Mouse (Mus musculus) right cerebral cortex, postnatal 4 days (tissue): ENCODE results near the gene Snrnp27.

Experiments used
- DNase-seq: peaks from one replicate; pipeline ENCODE4 v3.0.0-alpha.2; 2022

Snrnp27 gene

DNA sequence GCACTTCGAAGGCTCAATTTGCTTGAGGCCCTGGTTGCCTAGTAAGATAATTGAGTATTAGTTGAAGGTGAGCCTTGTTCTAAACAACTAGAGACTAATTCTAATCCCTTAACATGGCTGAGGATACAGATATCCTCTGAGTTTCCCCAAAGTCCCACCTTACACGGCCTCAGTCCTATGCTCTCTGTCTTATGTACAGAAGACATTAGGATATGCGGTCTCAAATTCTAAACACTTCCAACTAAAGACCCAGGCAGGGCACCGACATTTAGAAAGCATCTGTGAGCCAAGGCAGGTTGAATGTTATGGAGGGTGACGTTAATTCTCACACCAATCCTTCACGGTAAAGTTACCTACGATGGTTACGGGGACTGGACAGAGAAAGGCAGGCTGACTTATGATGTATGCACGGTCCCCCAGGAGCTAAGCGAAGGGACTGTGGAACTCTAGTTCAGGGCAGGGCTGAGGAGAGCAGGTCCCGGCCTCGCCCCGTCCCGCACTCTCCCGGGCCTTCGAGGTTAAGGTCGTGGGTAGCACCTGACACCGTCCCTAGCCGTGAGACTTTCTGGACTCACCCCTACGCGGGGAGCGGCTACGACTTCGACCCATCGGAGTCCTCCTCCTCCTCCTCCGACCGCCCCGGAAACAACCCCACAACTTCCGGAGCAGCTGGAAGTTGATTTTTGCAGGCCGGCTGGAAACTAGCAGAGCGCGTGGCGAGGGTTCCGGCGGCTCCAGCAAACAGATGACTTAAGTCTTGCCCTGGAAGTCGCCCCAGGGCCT lies at the start of gene Snrnp27:
TSS of gene Snrnp27 (minus strand) at position 651 of the 783 bp plus-strand sequence.
- DNase-seq = peak; percentile 88

DNA sequence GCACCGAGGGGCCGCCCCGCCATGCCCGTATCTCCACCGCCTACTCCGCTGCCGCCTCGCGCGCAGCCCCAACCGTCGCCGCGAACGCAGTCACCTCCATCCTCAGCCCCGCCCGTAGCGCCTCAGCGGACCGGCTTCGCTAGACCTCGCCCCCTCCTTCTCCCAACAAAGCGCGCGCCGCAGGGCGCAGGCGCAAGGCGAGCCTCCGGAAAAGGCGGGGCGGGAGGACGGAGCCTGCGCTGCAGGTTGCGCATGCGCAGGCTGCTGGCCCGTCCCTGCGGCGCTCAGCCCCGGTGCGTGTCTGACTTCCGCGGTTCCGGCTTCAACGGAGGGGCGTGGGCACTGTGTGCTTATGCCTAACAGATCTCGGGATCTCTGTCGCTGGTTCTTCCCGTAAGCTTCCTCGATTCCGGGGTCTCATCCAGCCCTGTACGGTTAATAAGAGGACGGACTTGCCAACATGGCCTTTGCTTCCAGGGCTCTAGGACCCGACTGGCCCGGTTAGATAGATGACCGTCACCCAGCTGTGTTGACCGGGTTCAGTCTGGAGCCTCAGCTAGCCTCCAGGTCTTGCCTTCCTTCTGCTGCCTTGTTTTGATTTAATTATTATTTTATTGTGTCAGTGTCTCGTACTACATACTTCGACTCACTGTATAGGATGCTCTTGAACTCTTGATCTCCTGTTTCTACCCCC lies 49.0 kb upstream of the Snrnp27 start, which contains the start of gene Gmcl1:
TSS of gene Gmcl1 (minus strand) at position 201 of the 694 bp plus-strand sequence.
- DNase-seq = peak; percentile 94

DNA sequence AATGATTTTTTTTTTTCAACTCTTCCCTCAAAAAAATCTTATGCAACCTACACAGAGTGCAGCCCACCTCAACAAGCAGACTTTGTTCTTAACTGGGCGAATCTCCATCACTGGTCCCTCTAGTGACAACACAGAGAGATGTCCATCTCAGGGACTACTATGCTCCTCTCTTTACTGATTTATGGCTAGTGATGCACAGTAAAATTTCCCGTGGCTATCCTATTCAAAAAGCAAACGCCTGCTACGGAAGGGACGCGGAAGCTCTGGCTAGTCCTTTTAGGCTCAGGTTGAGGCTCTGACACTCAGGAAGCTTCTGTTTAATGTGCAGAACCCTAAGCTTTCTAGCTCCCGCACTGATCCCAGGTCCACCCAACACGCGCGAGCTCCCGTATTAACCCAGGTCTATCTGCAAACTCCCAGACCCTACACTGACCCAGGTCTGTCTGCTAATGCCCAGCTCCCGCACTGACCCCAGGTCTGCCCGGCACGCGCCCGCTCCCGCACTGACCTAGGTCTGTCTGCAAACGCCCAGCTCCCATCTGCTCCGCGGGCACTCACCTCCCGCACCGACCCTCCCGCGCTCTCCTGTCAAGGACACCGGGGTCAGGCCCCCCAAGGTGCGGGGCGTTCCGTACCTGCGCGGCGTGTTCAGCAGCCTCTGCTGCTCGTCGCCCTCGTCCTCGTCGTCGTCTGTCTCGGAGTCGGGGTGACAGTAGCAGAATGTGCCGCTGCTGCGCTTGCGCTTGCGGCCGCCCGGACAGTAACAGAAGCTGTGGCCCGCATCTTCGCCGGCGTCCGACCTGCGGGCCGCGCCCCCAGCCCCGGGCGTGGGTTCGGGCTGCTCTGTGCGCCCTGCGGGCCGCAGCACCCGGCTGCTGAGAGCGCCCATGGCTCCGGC lies 48.2 kb upstream of the Snrnp27 start:
- DNase-seq = peak; percentile 48

DNA sequence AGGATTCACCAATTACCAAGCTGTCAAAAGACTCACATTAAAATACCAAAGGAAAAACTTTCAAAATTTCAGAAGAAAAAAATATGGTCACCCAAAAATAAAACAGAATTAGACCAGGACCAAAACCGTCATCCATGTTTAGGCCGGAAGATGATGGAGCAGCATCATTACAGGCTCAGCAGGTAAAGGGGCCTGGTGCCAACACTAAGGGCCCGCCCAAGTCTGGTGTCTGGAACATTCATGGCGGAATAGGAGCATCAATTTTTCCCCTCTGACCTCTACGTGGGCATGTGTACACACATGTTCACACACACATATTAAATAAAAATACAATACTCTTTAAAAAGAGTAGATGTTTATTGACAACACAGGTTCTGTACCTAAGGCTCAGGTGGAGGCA lies 44.4 kb upstream of the Snrnp27 start:
- DNase-seq = no peak

DNA sequence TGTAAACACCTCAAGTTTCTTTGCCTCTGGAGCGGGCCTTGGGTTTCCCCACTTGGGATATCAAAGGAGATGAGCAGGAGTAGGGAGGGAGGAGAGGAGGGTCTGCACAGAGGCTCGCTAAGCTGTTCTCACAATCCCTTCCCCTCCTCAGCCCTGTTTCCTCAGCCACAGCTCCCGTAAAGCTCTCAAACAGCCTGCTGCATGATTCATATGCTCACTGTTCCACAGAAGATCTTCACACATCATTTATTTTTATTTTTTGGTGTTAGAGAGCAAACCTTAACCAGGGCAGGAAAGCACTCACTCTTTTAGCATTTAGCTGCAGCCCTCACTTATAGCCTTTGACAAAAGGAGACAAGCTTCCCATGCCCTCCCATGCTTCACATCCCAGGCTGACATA lies 37.7 kb upstream of the Snrnp27 start:
- DNase-seq = no peak

DNA sequence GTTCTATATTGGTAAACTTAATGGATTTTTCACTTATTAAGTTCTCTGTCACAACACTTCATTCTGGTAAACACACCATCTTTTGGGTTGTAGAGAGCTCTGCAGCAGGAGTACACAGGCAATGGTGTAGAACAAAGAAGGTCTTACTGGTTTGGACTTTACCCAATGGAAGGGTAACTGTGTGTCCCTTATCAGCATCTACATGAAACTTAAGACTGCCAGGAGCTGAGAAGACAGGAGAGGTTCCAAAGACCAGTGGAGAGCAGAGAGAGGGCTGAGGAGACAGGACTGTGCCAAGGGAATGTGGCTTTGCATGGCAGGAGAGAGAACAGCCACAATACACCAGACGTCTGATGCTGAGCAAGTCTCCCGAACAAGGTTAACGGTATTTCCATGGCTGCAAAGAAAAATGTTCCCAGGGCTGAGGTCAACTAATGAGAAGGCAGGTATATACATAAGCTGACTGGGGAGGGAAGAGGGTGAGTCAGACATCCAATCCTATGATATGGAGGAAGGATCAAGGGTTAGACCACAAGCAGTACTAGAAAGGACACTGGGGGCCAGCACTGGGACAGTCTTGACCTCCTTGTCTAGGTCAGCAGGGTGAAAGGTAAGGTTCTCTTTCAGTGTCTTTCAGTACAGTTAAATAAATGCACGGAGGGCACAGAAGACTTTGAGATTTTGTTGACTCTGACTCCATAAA lies 23.9 kb upstream of the Snrnp27 start:
- no peak for DNase-seq

DNA sequence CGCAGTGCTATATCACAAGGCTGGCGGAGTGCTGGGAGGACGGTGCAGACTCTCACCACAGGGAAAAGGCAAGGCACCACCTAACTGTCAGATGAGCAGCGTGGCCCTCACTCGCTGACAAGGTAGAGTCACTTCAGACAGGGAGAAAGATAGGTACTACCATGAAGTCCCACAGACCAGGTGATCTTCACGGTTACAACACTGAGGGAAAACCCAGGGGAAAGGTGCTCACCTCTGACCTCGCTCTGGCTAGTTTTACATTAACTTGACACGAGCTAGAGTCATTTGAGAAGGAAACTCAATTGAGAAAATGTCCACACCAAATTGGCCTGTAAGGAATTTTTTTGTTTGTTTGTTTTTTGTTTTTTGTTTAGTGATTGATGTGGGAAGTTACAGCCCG lies 18.3 kb upstream of the Snrnp27 start:
- DNase-seq = no peak

DNA sequence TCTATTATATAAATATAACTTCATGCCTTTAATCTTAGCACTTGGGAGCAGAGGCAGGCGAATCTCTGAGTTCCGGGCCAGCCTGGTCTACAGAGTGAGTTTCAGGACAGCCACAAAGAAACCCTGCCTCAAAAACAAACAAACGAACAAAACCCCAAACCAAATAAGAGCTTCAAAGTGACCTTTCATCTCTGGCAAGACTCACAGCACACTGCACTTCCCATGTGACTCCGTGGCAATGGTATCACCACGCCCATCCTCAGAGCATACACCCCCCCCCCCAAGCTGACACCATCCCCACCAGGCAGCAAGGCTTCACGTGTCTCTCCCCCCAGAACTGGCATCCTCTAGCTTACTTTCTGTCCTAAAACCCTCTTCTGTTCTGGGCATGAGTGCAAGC lies 13.6 kb upstream of the Snrnp27 start:
- no peak for DNase-seq

DNA sequence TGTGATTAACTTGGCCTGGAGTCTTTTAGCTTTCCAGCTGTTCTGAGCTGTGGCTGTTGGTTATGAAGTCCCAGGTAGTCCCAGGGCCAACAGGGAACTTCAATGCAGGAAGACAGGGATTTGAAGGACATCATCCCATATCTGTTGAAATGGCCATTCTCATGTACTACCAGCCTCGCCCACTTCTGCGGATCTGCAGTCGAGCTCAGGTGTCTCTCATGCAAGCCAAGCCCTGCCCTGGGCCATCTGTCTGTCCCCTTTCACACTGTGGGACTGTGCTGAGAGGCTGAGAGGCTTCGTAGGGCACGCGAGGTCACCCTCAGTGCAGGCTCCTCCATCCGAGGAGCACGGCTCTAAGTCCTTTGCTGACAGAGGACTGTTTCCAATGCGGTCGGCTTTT lies 11.9 kb upstream of the Snrnp27 start:
- no peak for DNase-seq

DNA sequence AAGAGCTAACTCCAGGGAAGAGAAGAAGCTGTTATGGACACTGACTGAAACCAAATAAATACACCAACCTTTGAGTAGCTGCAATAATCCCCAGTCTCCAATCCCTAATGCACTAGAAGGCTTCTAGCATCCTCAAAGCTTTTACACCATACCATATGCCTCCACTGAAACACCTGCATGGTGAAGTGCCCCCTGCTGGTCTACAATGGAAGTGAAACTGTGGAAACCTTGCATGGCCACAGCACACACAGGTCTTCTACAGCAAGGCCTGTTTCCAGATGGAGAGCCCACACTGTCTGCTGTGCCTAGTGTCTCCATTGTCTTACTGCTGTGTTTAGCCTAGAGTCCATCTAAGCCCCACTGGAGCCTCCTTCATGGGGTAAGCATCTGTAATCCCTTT lies 10.1 kb upstream of the Snrnp27 start:
- DNase-seq = peak; percentile 31

DNA sequence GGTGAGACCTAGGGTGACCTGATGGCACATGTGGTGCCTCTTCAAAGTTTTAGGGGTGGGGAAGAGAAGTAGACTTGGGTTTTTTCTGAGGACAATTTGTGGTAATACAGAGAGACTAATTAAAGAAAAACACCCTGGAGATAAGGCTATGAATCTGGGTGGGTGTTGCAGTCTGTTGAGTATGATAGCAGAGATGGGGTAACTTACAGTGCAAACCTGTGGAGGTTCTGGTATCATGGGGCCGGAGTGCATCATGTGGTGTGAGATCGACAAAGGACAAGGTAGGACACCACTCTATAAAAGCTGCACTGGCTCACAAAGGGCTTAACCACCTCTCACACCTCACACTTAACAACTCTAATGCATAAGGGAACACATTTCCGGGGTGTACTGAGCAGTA lies 5.3 kb upstream of the Snrnp27 start:
- no peak for DNase-seq

DNA sequence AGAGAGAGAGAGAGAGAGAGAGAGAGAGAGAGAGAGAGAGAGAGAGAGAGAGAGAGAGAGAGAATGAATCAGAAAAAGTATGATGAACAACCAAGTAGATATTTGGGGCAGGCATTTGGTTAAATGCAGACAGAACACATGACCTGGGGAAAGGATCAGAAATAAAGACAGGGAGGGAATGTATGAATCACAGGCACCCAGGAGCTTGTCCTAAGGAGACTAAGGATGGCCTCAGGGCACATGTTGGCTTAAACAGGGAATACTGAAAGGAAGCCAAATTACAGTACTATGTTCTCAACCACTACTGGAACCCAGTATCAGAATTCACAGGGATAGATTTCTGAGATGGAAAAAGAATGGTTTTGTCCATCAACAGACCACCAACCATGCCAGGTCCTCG lies 2.6 kb upstream of the Snrnp27 start:
- no peak for DNase-seq

DNA sequence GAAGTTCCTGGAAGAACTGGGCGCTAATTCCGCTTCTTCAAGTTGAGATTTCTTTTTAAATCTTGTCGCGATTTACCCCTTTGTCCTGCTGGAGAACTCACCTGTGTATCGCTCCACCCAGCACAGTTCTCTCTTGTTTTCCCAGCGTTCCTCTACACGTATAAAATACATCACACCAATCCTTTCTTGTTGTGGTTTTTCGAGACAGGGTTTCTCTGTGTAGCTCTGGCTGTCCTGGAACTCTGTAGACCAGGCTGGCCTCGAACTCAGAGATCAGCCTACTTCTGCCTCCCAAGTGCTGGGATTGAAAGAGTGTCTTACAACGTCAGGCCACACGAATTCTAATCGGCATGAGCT lies 311 bp upstream of the Snrnp27 start:
- DNase-seq = no peak

DNA sequence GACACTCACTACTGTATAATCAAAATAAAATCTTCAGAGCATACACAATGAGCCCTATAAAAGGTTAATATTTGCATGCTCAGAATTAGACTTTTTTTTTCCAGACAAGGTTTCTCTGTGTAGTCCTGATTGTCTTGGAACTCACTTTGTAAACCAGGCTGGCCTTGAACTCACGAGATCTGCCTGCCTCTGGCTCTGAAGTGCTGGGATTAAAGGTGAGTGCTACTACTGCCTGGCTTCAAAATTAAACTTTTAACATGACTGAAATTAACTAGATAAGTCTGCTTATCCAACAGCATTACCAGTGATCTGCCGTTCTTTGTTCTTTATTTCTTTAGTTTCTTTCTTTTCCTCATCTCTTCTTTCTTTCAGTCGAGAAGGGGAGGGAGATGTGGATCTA lies 3.0 kb downstream of the Snrnp27 start:
- no peak for DNase-seq

DNA sequence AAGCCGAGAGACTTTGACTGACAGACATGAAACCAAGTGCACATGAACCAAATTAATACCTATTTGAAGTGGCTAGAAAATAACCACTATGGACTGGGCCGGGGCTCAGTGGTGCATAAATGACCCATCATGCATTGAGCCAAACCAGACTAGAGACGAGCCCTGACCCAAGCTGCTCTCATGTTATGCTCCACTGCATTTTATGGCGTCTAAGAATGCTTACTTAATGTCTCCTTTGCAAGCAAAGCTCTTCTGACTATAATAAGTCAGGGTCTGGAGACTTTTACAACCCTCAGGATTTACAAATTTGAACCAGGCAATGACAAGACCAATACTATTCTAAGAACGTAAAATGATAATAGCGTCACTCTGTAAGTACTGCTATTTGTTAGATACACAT lies 6.0 kb downstream of the Snrnp27 start:
- DNase-seq = no peak

DNA sequence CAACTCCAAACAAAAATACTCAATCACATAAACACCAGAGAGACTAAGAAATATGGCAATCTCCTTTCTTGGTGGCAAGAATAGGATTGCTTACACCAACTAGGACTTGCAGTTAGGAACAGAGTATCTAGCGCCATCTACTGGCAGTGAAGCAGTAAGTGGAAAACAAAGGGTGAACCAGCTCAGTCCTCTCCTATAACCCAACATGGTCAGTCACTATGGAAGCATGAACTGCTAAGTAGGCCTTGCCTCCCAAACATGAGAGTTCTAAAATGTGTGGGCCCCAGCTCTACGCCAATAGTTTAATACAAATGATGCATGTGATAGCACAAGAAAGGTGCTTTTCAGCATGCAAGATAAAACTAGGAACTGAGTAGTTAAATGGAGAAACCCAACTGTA lies 13.4 kb downstream of the Snrnp27 start:
- peak; percentile 20 for DNase-seq

DNA sequence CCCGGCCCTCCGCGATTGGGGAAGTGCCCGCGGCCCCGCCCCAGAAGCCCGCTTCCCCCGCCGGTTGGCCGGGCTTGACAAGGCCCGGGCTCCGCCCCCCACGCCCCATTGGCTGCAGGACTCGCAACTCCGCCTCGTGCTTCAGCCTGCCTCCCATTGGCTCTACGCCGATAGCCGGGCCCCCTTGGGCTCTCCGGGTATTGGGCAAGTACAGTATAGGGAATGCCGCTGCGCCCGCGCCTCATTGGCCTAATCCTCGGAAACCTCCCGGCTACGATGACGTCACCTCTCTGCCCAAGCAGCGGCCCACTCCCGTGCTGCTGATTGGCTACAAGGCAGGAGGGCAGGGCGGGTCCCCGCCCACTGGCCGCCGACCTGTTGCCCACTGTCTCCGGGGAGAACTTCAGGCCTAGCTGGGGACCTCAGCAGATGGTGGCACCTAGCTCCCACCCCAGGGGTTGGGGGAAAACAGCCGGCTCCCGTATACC lies 15.0 kb downstream of the Snrnp27 start:
- peak; percentile 100 for DNase-seq

DNA sequence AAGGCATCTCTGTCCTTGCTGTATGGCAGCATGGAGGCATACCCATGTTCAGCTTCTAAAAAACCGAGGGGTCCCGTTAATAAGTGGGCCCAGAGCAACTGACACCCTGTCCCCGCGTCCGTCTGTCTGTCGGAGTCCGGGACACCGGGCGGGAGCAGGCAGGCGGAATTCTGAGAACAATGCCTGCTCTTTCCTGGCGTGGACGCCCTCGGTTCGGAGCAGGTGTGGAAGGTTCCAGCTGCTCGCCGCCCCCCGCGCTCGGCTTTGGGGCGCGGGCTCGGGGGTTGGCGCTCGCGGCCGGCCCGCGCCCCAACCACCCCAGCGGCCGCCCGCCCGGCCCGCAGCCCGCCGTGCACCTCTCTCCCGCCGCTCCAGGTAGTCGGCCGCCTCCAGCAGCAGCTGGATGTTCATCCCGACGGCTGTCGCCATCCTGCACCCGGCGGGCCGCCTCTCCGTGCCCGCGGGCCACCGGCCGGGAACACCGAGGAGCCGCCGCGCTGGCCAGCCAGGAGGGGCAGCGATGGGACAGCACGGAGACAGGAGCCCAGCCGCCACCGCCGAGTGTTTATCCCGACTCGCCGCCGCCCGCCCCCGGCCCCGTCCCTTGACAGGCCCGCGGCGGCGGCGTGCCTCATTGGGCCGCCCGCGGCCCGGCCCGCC lies 15.6 kb downstream of the Snrnp27 start, which contains the start of gene Mxd1:
TSS of gene Mxd1 (minus strand) at position 582 of the 660 bp plus-strand sequence.
- DNase-seq = no peak

DNA sequence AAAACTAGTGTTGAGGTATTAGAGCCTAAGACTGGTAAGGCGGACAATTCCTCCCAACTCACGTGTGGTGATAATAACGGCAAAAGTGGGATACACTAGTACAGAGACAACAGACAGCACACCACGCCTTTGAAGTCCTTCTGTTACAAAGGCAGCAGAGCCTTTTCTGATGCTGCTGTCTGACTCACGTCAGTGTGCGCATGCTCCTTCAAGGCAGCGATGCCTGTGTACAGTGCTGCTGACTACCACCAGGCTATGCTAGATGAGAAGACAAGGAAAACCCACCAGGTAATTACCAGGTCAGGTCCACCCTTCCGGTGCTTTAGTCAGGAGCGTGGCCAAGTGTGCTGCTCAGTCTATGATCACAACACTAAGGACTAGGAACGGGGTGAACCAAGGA lies 17.3 kb downstream of the Snrnp27 start:
- no peak for DNase-seq

DNA sequence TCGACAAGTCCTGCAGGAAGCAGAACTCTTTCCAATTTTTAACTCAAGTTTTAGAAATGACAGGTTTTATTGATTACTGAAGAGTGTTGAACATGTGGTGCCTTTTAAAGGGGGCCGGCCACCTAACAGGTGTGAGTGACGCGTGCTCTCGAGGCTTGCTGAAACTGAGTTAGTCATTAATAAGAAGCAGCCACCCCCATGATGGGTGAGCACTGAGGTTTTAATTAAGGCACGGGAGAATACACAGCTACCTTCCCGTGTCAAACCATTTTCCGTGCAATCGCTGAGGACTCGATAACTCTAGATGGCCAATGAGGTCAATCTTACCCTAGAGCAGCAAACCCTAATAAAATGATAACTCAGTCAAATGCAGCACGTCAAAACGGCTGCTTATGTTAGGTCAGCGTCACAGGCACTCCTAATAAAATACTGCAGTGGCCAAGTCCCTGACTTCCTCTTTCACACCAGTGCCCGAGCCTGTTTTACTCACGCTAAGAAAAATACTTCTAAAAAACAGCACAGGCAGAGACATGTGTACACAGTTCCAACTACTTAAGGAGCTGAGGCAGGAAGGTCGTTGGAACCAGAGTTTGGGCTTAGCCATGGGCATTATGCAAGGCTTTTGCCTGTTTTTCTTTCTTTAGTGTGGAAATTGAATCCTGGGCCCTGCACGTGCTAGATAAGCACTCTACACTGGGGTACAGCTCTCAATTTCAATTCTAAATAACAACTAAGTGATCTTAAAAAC lies 18.6 kb downstream of the Snrnp27 start:
- DNase-seq = no peak

DNA sequence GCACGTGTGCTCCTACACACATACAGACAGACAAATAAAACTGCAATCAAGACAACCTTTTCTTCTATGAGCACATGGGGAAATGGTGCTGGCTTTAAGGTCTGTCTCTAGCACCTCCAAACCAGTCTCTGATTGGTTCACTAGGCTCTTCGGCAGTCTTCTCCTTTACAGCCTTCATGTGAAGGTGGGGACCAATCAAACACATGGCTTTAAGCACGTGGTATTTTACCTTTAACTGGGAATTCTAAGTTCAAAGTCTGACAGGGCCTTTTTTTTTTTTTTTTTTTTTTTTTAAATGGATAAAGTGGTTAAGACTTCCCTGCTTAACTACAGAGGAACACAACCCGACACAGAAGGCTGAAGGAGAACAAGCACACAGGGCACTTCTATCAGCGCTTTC lies 19.2 kb downstream of the Snrnp27 start:
- no peak for DNase-seq
